Mouse (Mus musculus) ES-E14 (cell line): ENCODE results near the gene Acadl. TPM values are rescaled to one million over a fixed set of nuclear protein-coding genes. Genes with fewer than 3 reads are reported as not detected.

Experiments used
- DNase-seq: peaks from one replicate; pipeline ENCODE4 v3.0.0-alpha.2; 2013; ENCODE audit warnings: low read depth, low spot score
- H3K27ac ChIP-seq: 2 replicates; pipeline ENCODE4 v1.5.1; 2012; ENCODE audit warnings: low read depth, mild to moderate bottlenecking, low read length, moderate library complexity, mixed read lengths; ENCODE audit not compliant: poor library complexity, insufficient read depth, severe bottlenecking
- H3K36me3 ChIP-seq: 2 replicates; pipeline ENCODE4 v1.6.1; 2012; ENCODE audit warnings: mild to moderate bottlenecking, low read length, moderate library complexity, mixed read lengths; ENCODE audit not compliant: control insufficient read depth, poor library complexity, insufficient read depth, severe bottlenecking
- H3K4me1 ChIP-seq, 2 experiments: fragments of 150-350 bp in 1 of 2; sonication (generic) in 1 of 2; 2 replicates each; pipeline ENCODE4 v1.6.1; 2012; ENCODE audit warnings: low read length in 2 of 2, mild to moderate bottlenecking in 1 of 2, mixed read lengths in 1 of 2; ENCODE audit not compliant: control insufficient read depth in 2 of 2, insufficient read depth in 2 of 2, poor library complexity in 1 of 2
- H3K4me3 ChIP-seq, 2 experiments: fragments of 150-350 bp in 1 of 2; sonication (generic) in 1 of 2; 2 replicates each; pipeline ENCODE4 v1.5.1; 2012; ENCODE audit warnings: low read length in 2 of 2, low read depth in 1 of 2, mild to moderate bottlenecking in 1 of 2, mixed read lengths in 1 of 2; ENCODE audit not compliant: insufficient read depth in 1 of 2, poor library complexity in 1 of 2, severe bottlenecking in 1 of 2
- H3K9ac ChIP-seq: 2 replicates; pipeline ENCODE4 v1.6.1; 2012; ENCODE audit warnings: low read depth, mild to moderate bottlenecking, low read length, mixed read lengths; ENCODE audit not compliant: poor library complexity, insufficient read depth, severe bottlenecking
- H3K9me3 ChIP-seq: fragments of 150-350 bp; sonication (generic); 2 replicates; pipeline ENCODE4 v1.6.1; 2012; ENCODE audit warnings: low read depth, mild to moderate bottlenecking, low read length; ENCODE audit not compliant: control insufficient read depth, insufficient read depth
- CHD2 ChIP-seq: IDR thresholded peaks from 2 replicates; pipeline ENCODE4 v1.6.1; 2014; ENCODE audit warnings: mild to moderate bottlenecking, low read depth, low read length, inconsistent platforms
- HCFC1 ChIP-seq: IDR thresholded peaks from 2 replicates; pipeline ENCODE4 v1.6.1; 2012; ENCODE audit warnings: low read length, inconsistent platforms, borderline replicate concordance; ENCODE audit not compliant: insufficient read depth
- MAFK ChIP-seq: IDR thresholded peaks from 2 replicates; pipeline ENCODE4 v1.6.1; 2014; ENCODE audit warnings: mild to moderate bottlenecking, low read depth, low read length, inconsistent platforms; ENCODE audit not compliant: insufficient read depth
- ZC3H11A ChIP-seq: IDR thresholded peaks from 2 replicates; pipeline ENCODE4 v1.6.1; 2012; ENCODE audit warnings: low read depth, mild to moderate bottlenecking, inconsistent platforms, low read length, borderline replicate concordance
- ZNF384 ChIP-seq: IDR thresholded peaks from 2 replicates; pipeline ENCODE4 v1.6.1; 2012; ENCODE audit warnings: low read depth, low read length, inconsistent platforms
- in situ Hi-C, 2 experiments: fragments of 600-800 bp; cut with MboI; formaldehyde crosslinking; loops; one replicate each; pipeline ENCODE4 v1.15.1; 2025; ENCODE audit warnings: low sequenced_read_pairs in 2 of 2, inconsistent platforms in 1 of 2; ENCODE audit not compliant: unreplicated experiment in 2 of 2
- total RNA-seq: library from RNA; depleted of rRNA; stranded (reverse); fragments of 300-350 nt; gene quantifications from 2 replicates; pipeline ENCODE4 v1.2.3, GENCODE M21; 2012

Acadl gene
- total RNA-seq, 1 experiment = 4.9 TPM

DNA sequence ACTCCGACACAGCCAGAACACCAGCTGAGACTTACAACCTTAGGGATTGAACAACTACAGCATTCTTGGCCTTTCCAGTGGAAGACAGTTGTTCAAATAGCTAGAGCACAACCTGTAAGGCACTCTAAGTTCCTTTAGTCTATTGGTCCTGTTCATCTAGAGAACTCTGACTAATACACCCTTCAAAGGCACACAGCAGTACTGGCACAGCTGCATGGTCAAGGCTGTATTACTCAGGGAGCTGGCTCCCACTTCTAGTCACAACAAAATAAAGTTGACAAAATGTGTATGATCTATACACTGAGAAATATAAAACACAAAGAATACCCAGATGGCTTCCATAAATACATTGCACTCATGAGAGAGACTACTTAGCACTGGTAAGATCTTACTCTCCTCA, 56.3 kb downstream of the Acadl start:
- in situ Hi-C loops = no loop called here
- no peak for TF ChIP-seq CHD2
- TF ChIP-seq MAFK = no peak
- no peak for TF ChIP-seq ZNF384
- TF ChIP-seq HCFC1 = no peak
- no peak for TF ChIP-seq ZC3H11A
- Histone ChIP-seq H3K4me3 (no peak overlapping the region), H3K9ac (no peak overlapping the region), H3K9me3 (no peaks in the 10 kb centered on the region), H3K4me1 (no peaks in the 10 kb centered on the region), H3K27ac (no peak overlapping the region), H3K36me3 (no peaks in the 10 kb centered on the region)
- DNase-seq = no peak

DNA sequence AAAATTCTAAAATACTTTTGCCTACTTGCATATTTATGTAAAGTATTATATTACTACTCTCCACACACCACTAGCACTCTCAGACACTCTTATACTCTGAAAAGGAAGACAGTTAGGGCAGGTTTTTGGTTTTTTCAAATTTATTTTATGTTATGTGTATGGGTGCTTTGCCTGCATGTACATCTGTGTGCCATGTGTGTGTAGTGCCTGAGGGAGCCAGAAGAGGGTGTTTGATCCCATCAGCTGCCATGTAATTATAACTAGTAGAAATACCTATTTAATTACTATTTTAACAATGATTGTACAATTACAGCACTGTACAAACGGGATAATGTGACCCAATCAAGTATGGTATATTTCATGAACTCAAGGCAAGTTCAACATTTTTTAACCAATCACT, 57.7 kb downstream of the Acadl start:
- TF ChIP-seq HCFC1 (no peak), MAFK (no peak), CHD2 (no peak), ZNF384 (no peak), ZC3H11A (no peak)
- no peaks in the 10 kb centered on the region for H3K9me3 ChIP-seq
- H3K27ac ChIP-seq = no peak overlapping the region
- in situ Hi-C loops = no loop called here
- no peaks in the 10 kb centered on the region for H3K4me1 ChIP-seq
- no peak for DNase-seq
- no peak overlapping the region for H3K4me3 ChIP-seq
- H3K9ac ChIP-seq = no peak overlapping the region
- H3K36me3 ChIP-seq = no peaks in the 10 kb centered on the region

DNA sequence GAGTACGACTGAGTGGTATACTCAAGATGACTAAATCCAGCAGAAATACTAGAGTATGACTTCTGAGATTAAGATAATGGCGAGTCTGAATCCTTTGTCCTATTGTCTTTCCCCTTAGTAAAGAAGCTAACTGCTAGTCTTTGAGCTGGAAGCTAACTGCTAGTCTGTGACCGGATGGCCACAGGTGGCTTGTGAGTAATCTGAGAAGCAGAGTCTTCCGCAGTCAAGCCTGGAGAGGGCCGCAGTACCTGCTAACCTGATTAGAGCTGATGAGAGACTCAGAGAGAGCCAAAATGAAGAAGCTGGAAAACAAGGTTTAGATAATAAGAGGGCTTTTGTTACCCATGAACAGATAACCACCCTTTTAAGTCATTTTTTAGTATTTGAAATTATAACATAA, 58.4 kb downstream of the Acadl start:
- no peak overlapping the region for H3K9ac ChIP-seq
- H3K27ac ChIP-seq = no peak overlapping the region
- in situ Hi-C loops = no loop called here
- no peaks in the 10 kb centered on the region for H3K4me1 ChIP-seq
- H3K4me3 ChIP-seq = no peak overlapping the region
- TF ChIP-seq ZC3H11A = no peak
- TF ChIP-seq CHD2 = no peak
- TF ChIP-seq HCFC1 = no peak
- TF ChIP-seq MAFK = no peak
- TF ChIP-seq ZNF384 = no peak
- no peaks in the 10 kb centered on the region for H3K9me3 ChIP-seq
- DNase-seq = no peak
- H3K36me3 ChIP-seq = no peaks in the 10 kb centered on the region

DNA sequence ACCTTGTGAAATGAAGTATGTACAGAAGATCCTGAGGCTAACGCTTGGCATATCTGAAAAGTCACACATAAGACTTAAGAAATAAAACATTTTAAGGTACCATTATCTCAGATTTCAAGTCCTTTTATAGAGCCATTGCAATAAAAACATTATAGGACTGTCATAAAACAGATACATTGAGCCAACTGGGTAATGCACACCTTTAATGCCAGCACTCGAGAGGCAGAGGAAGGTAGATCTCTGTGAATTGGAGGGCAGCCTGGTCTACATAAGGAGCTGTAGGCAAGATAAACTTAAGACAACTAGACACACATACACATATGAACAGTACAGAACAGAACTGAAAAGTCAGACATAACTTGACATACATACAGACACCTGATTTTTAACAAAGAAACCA, 65.1 kb downstream of the Acadl start:
- DNase-seq = no peak
- H3K4me3 ChIP-seq = no peak overlapping the region
- no peak overlapping the region for H3K9ac ChIP-seq
- no peak overlapping the region for H3K27ac ChIP-seq
- H3K4me1 ChIP-seq = no peaks in the 10 kb centered on the region
- no peaks in the 10 kb centered on the region for H3K36me3 ChIP-seq
- no peak for TF ChIP-seq ZNF384
- TF ChIP-seq CHD2 = no peak
- no peak for TF ChIP-seq MAFK
- TF ChIP-seq ZC3H11A = no peak
- TF ChIP-seq HCFC1 = no peak
- no peaks in the 10 kb centered on the region for H3K9me3 ChIP-seq
- in situ Hi-C loops = no loop called here

DNA sequence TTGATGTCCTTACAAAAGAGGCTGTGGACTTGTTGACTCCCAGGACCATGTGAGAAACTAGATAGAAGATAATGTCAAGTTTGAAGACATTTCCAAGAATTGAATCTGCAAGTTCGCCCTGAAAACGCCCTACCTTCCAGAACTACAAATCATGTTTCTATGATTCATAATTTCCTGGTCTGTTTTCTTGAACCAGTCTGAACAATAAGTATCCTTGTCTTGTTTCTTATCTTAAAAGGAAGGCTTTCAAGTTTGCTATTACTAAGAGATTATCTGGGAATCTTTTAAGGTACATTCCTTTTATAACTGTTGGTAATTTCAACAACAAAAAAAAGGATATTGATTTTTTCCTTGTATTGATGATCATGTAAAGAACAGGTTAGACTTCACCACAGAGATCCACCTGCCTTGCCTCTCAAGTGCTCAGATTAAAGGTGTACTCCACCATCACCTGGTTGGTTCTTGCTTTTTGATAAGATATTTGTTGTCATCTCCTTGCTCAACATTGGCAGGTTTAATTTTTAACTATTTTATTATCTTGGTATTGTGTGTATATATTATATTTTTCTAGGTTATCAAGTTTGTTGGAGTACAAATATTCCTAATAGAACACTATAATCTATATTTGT, 70.1 kb downstream of the Acadl start:
- Histone ChIP-seq H3K27ac (no peak overlapping the region), H3K4me1 (no peaks in the 10 kb centered on the region), H3K9me3 (no peaks in the 10 kb centered on the region), H3K36me3 (no peaks in the 10 kb centered on the region), H3K4me3 (no peak overlapping the region), H3K9ac (no peak overlapping the region)
- TF ChIP-seq CHD2 (no peak), ZNF384 (no peak), ZC3H11A (no peak), MAFK (no peak), HCFC1 (no peak)
- no peak for DNase-seq
- in situ Hi-C loops = no loop called here
